Mouse (Mus musculus) embryo, embryonic 11.5 days (tissue): ENCODE data around the gene Hist1h1e.
"Not testable (repeated sequence)": the region's sequence is repeated elsewhere in the genome, so short reads cannot be mapped to it uniquely, and the experiment has no call there.

Experiments
- DNase-seq: peaks from one replicate; pipeline ENCODE4 v3.0.0-alpha.2; 2012; ENCODE audit warnings: low read depth, low spot score

Gene Hist1h1e

DNA sequence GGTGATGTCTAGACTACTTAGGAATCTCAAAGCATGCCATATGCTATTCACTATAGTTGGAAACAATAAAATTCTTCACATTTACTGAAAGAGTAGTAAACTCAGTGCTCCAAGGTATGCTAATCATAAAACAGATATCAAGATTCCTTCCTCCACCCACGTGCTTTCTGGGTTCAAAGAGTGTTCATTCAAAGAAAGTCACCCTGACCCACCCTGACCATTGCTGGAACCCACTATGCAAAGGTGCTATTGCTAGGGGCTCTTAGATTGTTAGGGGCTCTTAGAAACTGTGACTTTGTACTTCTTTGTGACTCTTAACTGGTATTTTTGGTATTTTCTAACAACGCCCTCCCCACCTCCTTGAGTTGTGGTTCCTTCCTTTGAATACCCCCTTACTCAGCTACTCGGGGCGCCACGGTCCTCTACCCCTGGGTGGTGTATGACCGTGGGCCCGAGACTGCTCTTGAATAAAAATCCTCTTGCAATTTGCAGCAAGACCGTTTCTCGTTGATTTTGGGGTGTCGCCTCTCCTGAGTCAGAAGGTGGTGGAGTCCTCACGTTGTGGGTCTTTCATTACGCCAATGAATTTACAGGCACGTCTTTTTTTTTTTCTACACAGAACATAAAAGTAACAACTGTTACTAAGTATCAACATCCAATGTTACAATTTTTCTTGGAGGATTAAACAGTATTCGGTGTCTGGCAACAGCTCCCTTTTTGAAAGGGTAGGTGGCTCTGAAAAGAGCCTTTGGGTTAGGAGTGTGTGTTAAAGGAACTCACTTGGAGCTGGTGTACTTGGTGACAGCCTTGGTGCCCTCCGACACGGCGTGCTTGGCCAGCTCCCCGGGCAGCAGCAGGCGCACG lies 49.1 kb downstream of the Hist1h1e start:
- DNase-seq: not testable (repeated sequence)

DNA sequence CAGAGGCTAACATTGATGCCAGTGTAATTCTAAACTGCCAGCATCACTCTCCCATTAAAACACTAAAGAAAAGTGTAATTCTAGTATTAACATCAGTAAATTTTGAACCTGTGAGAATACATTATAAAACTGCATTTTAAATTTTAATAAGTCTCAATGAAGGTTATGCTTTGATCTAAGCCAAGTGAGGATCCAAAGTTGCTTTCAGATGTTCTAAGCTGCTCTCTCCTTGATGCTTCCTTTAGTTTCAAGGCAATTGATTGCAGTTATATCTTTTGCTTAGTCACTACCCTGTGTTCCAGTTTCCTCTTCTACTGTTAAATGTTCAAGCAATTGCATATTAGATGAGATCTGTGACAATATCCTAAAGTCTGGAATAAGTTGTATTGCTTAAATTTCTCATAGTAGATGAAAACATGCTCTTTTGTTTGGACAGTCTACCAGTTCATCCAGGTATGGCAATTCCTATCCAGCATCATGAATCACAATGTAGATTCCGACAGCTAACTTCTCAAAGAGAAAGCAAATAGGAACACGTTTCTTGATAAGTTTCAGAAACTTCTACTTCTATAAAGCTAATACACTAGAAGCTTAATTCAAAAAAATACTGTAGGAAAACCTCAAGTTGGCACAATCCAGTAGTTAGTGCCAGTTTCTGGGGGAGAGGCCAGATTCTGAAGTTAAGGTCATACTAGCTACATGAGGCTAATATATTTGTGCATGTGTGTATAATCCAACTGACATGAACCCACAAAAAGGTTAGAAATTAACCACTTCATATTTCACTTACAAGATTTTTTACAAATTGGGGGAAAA lies 49.9 kb downstream of the Hist1h1e start:
- no peak for DNase-seq

- not testable (repeated sequence) for DNase-seq
Measured at GRCm38 (mm10) chr13:23571504-23572217, 50.7 kb downstream of the Hist1h1e start.

DNA sequence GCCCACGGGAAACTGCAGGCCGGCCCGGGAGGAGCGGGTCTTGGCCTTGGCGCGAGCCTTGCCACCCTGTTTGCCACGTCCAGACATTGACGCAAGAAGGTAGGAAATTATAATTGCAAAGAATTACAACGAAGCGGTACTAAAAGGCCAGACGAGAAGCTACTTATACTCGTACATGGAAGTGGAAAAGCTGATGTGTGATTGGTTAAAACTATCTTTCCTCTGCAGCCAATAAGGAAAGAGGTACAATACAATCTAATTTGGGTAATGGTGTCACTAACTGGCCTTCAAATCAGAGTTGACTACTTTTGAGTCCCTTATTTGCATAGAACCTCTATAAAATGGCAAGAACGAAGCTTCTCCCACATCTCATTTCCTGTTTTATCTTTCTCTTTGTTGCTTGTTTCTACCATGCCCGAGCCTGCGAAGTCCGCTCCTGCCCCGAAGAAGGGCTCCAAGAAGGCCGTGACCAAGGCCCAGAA lies 51.3 kb downstream of the Hist1h1e start, which contains the start of the genes Hist1h2ae and Hist1h2bg:
Gene Hist1h2ae (minus strand): TSS at position 199 of the 482 bp plus-strand sequence.
Gene Hist1h2bg (plus strand): TSS at position 375 of the 482 bp plus-strand sequence.
- no peak for DNase-seq
